Mouse (Mus musculus): ENCODE results near the gene Ager.
A peak's percentile ranks its signal among the peaks of the same experiment; 100 is the strongest.

Ager gene

DNA sequence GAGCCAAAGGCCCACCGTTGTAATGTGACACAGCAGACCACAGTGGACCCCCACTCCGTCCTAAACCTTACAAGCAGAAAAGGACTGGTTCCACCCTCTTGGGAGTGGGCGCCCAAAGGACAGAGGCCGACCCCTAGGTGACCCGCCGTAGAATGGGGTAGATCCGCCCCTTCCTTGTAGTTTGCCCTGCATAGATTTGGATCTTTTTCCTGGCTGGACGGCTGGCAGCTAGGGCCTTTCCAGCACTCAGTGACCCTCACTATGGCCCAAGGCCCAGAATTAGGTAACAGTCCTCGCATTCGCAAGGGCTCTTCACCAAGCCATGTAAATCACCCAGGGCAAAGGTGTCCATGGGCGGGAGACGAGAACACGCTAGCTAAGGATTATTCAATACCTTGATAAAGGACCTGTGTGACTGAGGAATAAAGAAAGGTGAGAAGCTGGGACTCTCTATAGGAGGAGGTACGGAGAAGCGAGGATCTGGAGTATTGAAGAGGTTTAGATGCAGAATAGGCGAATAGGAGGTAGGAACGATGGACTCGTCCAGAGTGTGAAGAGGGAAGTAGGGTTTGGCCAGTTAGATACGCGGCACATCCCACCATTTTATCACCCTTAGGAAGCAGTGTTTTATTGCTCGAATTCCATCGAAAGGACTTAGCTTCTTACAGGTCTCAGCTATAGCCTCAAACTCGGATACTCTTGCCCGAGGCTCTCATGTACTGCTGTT lies 7.0 kb downstream of the Ager start:
- peak in 1 of 2 experiments; percentile 26 for DNase-seq (ENCODE audit: low spot score in 2 of 2)

GRCm38 (mm10) chr17:34605609-34606008 lies 7.9 kb downstream of the Ager start:
- DNase-seq (ENCODE audit: low spot score in 2 of 2) = peak; percentile 93 to 95

DNA sequence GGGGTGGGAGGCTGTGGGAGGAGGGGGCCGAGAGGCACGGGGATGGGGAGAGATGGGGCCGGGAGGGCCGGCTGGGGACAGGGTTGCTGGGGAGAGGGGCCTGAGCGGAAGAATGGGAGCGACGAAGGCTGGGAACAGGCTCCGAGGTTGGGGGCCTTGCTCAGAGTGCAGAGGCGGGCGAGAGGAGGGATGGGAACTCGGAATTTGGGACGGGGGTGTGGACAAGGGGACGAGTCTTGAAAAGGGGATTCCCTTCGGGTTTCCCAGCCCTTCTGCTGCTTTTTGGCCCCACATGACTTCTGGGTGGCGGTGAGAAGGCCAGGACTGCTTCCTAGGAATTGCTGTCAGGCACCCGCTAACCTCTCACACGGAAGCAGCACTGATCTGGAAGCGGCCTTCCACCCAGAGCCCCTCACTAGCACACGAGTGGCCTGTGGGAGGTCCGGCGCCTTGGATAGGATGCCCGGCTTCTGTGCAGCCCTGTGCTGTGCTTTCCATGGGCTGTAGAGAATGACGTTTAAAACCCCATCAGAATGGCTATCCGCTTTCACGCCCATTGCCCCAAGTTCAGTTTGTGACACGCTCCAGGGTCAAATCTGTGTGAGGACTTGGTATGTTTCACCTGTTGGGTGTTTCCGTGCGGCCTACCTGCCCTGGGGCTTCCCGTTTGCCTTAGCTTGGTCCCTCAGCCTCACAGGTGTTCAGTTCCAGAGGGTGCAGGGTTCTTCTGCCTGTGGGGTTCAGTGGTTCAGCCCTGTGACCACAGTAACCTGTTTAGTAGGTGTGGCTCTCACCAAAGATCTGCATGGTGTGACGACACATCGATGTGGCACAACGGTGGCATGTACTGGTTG lies 8.8 kb downstream of the Ager start:
- DNase-seq (ENCODE audit: low spot score in 2 of 2) = no peak

DNA sequence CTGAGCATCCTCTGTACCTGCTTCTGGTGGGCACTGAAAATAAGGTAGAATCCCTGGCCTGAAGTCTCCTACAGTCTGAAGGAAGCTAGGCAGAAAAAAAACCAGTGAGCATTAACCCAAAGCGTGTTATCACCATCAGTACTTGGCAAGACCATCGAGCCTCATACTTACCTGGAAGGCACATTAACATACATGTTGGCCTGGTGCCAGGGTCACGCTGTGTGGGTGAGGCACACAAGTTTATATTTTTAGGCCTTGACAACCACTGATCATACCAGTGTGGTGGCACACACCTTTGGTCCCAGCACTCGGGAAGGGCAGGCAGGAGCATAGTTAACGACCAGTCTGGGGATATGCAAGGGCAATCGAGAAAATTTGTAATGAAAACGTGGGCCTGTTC lies 10.3 kb downstream of the Ager start:
- no peak for DNase-seq (ENCODE audit: low spot score in 2 of 2)

GRCm38 (mm10) chr17:34611050-34611449 lies 13.4 kb downstream of the Ager start:
- DNase-seq (ENCODE audit: low spot score in 2 of 2) = no peak

DNA sequence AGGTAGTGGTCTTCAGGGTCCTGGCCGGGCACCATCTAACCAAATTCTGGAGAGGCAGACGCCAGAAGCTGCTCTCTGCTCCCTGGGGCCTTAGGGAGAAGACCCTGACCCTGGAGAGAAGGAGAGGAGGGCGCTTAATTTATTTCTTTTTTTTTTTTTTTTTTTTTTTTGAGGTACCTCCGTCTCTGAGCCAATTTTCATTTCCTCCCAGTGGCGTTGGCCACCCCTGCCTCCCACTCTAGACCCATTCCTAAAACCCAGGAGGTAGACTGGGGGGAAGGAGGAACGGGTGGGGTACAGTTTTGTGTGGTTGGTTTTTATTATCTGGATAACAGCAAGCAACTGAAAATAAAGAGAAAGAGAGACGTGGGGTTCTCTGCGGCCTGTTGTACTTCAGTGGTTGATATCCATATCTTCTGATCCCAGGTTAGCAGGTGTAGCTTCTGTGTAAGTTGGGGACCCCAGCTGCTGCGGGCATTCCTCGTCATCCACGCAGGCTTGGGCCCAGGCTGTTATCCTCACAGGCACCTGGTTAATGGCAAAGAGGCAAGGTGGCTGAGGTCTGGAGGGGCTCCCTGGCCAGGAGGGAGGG lies 15.5 kb downstream of the Ager start:
- DNase-seq (ENCODE audit: low spot score in 2 of 2) = no peak

DNA sequence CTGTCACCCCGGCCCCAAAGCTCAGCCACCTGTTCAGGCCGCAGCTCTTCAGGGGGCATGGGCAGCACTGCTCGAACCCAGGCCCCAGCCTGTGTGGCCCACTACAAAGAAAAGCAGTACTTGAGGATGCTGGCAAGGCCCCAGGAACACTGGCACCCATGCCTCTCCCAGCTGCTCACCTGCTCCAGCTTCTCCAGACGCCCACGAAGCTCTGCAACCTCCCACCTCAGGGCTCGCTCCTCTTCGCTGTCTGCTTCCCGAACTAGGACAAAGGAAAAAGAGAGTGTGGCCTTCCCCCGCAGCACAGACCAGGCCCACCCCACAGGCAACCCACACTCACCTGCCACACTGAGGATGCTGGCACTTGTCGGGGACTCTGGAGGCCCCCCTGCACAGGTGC lies 16.2 kb downstream of the Ager start:
- no peak for DNase-seq (ENCODE audit: low spot score in 2 of 2)

GRCm38 (mm10) chr17:34615871-34616270 lies 18.2 kb downstream of the Ager start, which contains the start of gene Egfl8:
TSS of gene Egfl8 (minus strand) at chr17:34615971.
- DNase-seq (ENCODE audit: low spot score in 2 of 2) = no peak

- peak; percentile 79 to 91 for DNase-seq (ENCODE audit: low spot score in 2 of 2)
Measured at GRCm38 (mm10) chr17:34618999-34619398, 21.3 kb downstream of the Ager start.

DNA sequence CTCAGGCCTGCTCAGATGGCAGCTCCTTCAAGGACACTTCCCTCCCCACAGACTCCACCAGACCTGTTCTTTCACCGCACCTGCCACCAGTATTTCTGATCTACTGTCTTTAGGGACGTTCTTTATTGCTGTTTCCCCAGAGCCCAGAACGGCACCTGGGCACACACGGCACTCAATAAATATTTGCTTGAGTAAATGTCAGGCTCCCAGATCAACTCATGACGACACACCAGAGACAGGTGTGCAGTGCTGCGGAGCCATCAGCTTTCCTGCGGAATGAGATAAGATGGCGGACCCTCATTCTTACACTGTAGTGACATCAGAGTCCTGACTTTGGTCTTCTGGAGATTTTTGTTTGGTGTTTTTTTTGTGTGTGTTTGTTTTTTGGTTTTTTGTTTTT lies 23.3 kb downstream of the Ager start:
- no peak for DNase-seq (ENCODE audit: low spot score in 2 of 2)

GRCm38 (mm10) chr17:34623161-34623560 lies 25.5 kb downstream of the Ager start:
- DNase-seq (ENCODE audit: low spot score in 2 of 2) = no peak

DNA sequence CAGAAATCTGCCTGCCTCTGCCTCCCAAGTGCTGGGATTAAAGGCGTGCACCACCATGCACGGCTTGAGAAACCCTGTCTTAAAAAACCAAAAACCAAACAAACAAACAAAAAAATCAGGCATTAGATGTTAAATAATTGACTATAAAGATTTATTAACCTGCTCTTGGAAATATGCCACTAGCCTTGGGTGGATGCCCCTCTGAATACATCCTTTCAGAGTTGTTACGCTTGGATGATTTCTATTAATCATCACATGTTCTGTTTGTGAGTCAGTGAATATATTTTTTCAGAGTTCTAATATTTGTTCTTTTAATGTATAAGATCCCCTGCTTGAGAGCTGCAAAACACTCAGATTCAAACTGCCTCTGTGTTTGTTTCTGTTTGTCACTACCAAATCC lies 27.3 kb downstream of the Ager start:
- DNase-seq (ENCODE audit: low spot score in 2 of 2) = no peak

- DNase-seq (ENCODE audit: low spot score in 2 of 2) = no peak
Measured at GRCm38 (mm10) chr17:34626062-34626772, 28.6 kb downstream of the Ager start.

- peak in 1 of 2 experiments; percentile 34 for DNase-seq (ENCODE audit: low spot score in 2 of 2)
Measured at GRCm38 (mm10) chr17:34626773-34627092, 29.1 kb downstream of the Ager start.

- peak; percentile 68 to 75 for DNase-seq (ENCODE audit: low spot score in 2 of 2)
Measured at GRCm38 (mm10) chr17:34627093-34627942, 29.7 kb downstream of the Ager start.

- DNase-seq (ENCODE audit: low spot score in 2 of 2) = peak in 1 of 2 experiments; percentile 75
Measured at GRCm38 (mm10) chr17:34627943-34628643, 30.4 kb downstream of the Ager start, which contains the start of gene Ppt2. TSS of gene Ppt2 (minus strand) at chr17:34628510.

DNA sequence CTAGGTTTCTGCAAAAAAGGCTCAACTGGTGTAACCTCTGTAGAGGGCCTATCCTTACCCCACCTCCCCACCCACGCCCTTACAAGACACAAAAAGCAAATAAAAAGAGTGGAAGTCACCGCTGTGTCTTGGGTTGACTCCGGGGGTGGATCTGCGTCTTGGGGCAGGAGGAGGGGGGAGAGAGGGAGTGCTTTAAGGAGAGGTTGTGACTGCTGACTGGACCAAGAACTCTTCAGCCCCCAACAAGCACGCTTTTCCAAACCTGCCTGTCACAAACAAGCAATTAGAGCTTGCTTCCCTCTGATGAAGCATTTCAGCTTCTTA lies 30.9 kb downstream of the Ager start:
- no peak for DNase-seq (ENCODE audit: low spot score in 2 of 2)

- no peak for DNase-seq (ENCODE audit: low spot score in 2 of 2)
Measured at GRCm38 (mm10) chr17:34629221-34629751, 31.6 kb downstream of the Ager start, which contains the start of gene Prrt1. TSS of gene Prrt1 (plus strand) at chr17:34629533.

GRCm38 (mm10) chr17:34629796-34630603 lies 32.3 kb downstream of the Ager start:
- DNase-seq (ENCODE audit: low spot score in 2 of 2) = no peak

Data from spleen, postnatal 4 days (tissue).